Mouse (Mus musculus) forebrain, embryonic 14.5 days (tissue): ENCODE measurements around the gene D10Wsu102e. TPM values are rescaled to one million over a fixed set of nuclear protein-coding genes. Genes with fewer than 3 reads are reported as not detected.
"Not testable (repeated sequence)": the region's sequence is repeated elsewhere in the genome, so short reads cannot be mapped to it uniquely, and the experiment has no call there.

Experiments
- ATAC-seq: fragments of 200-750 bp; cut with Nextera tagmentation; 2 replicates; pipeline ENCODE4 v1.8.0; 2017; ENCODE audit warnings: mild to moderate bottlenecking, moderate library complexity
- DNase-seq: peaks from one replicate; pipeline ENCODE4 v3.0.0-alpha.2; 2015; ENCODE audit warnings: low spot score
- H3K27ac ChIP-seq: fragments of 300-500 bp; sonication (generic); 2 replicates; pipeline ENCODE4 v1.5.1; 2014; ENCODE audit warnings: low read depth, mild to moderate bottlenecking, control low read depth, low read length, moderate library complexity
- H3K27me3 ChIP-seq: fragments of 300-500 bp; sonication (generic); replicated peaks from 2 replicates; pipeline ENCODE4 v1.6.1; 2014; ENCODE audit warnings: low read length, control low read depth, mixed read lengths; ENCODE audit not compliant: control insufficient read depth, insufficient read depth
- H3K36me3 ChIP-seq: fragments of 300-500 bp; sonication (generic); 2 replicates; pipeline ENCODE4 v1.6.1; 2014; ENCODE audit warnings: low read length, control low read depth; ENCODE audit not compliant: control insufficient read depth, insufficient read depth
- H3K4me1 ChIP-seq: fragments of 300-500 bp; sonication (generic); 2 replicates; pipeline ENCODE4 v1.6.1; 2014; ENCODE audit warnings: antibody characterized with exemption, low read length, control low read depth; ENCODE audit not compliant: control insufficient read depth, insufficient read depth
- H3K4me2 ChIP-seq: fragments of 300-500 bp; sonication (generic); 2 replicates; pipeline ENCODE4 v1.6.1; 2014; ENCODE audit warnings: mild to moderate bottlenecking, control low read depth, low read length
- H3K4me3 ChIP-seq: fragments of 300-500 bp; sonication (generic); 2 replicates; pipeline ENCODE4 v1.5.1; 2014; ENCODE audit warnings: low read depth, low read length, control low read depth
- H3K9ac ChIP-seq: fragments of 300-500 bp; sonication (generic); 2 replicates; pipeline ENCODE4 v1.6.1; 2014; ENCODE audit warnings: mild to moderate bottlenecking, low read length, control low read depth, moderate library complexity
- H3K9me3 ChIP-seq: fragments of 300-500 bp; sonication (generic); replicated peaks from 2 replicates; pipeline ENCODE4 v1.6.1; 2016; ENCODE audit warnings: low read length, control low read depth, mixed read lengths; ENCODE audit not compliant: control insufficient read depth
- WGBS: fragments of 180-500 bp; shearing (Covaris S2); extraction: QIAGEN DNeasy Blood & Tissue Kit; methylation state at CpG from one replicate; pipeline ENCODE4 v1.1.7; 2014; 5-methylcytosine and 5-hydroxymethylcytosine counted together
- polyA plus RNA-seq: library from polyadenylated mRNA; unstranded; fragments of >200 nt; fragmentation: Nextera tagmentation; extraction: Ambion mirVana; gene quantifications from 2 replicates; pipeline ENCODE4 v1.2.1, GENCODE M21; 2014

Gene D10Wsu102e
- polyA plus RNA-seq, 1 experiment from 2014 or later: 0.74 TPM

DNA sequence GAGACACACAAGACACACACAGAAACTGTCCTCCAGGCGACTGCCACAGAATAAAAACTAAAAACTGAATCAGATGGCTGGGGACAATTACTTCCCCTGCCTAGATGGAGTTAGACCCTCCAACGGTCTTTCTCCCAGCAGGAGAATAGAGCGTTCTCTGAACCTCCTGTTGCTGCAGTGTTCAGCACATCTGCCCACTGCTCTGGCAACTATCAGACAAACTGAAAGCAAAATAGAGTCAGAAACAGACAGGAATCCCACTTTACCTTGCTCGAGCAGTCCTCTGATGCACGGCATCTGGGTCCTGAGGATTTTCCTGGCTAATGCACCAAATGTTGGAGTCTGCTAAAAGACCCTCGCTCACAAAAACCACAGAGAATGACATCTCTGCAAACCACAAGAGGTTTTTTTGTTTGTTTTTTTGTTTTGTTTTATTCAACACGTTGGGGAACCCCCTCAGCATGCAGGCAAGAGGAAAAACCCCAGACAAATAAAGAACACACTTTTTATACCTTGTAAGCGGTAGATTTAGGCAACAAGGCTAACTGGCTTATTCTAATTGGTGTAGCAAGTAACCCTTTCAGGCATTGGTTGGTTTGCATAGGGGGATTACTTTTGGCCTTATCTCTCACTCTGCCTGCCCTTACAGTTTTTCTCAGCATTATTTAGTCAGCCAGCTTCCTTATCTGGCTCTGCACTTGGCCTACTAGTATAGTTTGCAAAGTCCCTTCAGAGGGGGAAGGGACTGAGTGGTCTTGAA, 24.6 kb downstream of the D10Wsu102e start:
- WGBS: 91% methylated on average over 8 of the region's 8 CpGs
- no peak for DNase-seq
- H3K27ac ChIP-seq: no peak overlapping the region

GRCm38 (mm10) chr10:83385330-83385910, 25.4 kb downstream of the D10Wsu102e start:
- H3K9me3 ChIP-seq: no peaks in the 10 kb centered on the region
- no peaks in the 10 kb centered on the region for H3K27me3 ChIP-seq
- H3K4me1 ChIP-seq: no peaks in the 10 kb centered on the region
- over 99% methylated on average over 7 of the region's 7 CpGs for WGBS
- H3K4me3 ChIP-seq: no peak overlapping the region
- H3K4me2 ChIP-seq: no peak overlapping the region
- DNase-seq (no peak), ATAC-seq (no peak)
- no peak overlapping the region for H3K27ac ChIP-seq
- H3K9ac ChIP-seq: no peak overlapping the region
- peaks cover 7% of the 10 kb centered on the region; the same call in 1 of the 2 replicates for H3K36me3 ChIP-seq

More for the DNA sequence above, 24.6 kb downstream of the D10Wsu102e start:
- Histone ChIP-seq H3K36me3 (peaks cover 7% of the 10 kb centered on the region; the same call in 1 of the 2 replicates), H3K4me3 (no peak overlapping the region), H3K9me3 (no peaks in the 10 kb centered on the region), H3K4me1 (no peaks in the 10 kb centered on the region), H3K27me3 (no peaks in the 10 kb centered on the region), H3K4me2 (no peak overlapping the region), H3K9ac (no peak overlapping the region)
- ATAC-seq: no peak

DNA sequence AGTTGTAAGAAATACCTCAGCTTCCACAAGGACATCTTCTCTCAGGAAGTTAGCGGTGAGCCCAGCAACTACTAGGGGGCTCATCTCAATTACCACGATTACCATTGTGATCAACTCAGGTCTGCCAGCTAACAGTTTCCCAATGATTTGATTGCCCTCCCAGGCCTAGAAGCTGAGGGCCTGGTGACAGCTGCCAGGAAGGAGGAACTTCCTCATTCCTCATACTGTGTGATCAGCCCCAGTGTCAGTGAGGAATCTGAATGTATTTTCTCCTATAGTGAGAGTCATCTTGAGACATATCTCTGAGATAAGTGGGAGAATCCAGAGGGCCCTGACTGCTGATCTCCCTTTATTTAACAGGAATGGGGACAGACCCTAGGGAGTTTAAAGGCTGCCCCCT, 37.3 kb downstream of the D10Wsu102e start:
- no peaks in the 10 kb centered on the region for H3K9me3 ChIP-seq
- H3K4me3 ChIP-seq: no peak overlapping the region
- no peak overlapping the region for H3K4me2 ChIP-seq
- DNase-seq (no peak), ATAC-seq (no peak)
- H3K9ac ChIP-seq: no peak overlapping the region
- H3K4me1 ChIP-seq: no peaks in the 10 kb centered on the region
- H3K27ac ChIP-seq: no peak overlapping the region
- no peaks in the 10 kb centered on the region for H3K36me3 ChIP-seq
- H3K27me3 ChIP-seq: no peaks in the 10 kb centered on the region
- 95% methylated on average over 2 of the region's 2 CpGs for whole genome bisulfite sequencing

- WGBS: 91% methylated on average over 6 of the region's 7 CpGs
Measured at GRCm38 (mm10) chr10:83400896-83401295, 40.9 kb downstream of the D10Wsu102e start.

DNA sequence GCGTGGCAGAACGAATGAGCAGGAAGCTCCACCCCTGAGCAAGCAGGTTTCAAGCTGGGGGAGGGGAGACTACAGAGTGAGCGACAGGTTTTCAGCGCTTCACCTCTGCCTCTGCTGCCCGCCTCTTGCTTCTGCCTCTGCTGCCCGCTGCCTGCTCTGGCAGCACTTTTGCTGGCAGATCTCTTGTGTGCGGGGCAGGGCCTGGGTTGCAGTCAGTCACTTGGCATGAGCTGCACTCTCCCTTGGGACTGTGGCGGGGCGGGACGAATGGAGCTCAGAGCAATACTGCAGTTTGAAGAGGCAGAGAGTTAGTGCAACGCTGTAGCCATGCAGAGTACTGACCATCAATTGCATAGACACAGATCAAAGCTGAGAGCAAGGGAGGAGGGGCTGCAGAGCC, 45.0 kb downstream of the D10Wsu102e start:
- Histone ChIP-seq H3K9ac (no peak overlapping the region), H3K36me3 (0 out of 2 replicates have a peak, but pooled peaks cover 3% of the 10 kb centered on the region), H3K27ac (no peak overlapping the region), H3K4me3 (no peak overlapping the region), H3K4me1 (no peaks in the 10 kb centered on the region), H3K9me3 (no peaks in the 10 kb centered on the region), H3K4me2 (no peak overlapping the region), H3K27me3 (no peaks in the 10 kb centered on the region)
- WGBS: 89% methylated on average over 9 of the region's 11 CpGs
- ATAC-seq (no peak), DNase-seq (no peak)

More at GRCm38 (mm10) chr10:83400896-83401295, 40.9 kb downstream of the D10Wsu102e start:
- H3K36me3 ChIP-seq, H3K4me1 ChIP-seq, H3K27me3 ChIP-seq, H3K27ac ChIP-seq, ATAC-seq, H3K9ac ChIP-seq, H3K4me2 ChIP-seq, DNase-seq, H3K4me3 ChIP-seq, H3K9me3 ChIP-seq: not testable (repeated sequence)

DNA sequence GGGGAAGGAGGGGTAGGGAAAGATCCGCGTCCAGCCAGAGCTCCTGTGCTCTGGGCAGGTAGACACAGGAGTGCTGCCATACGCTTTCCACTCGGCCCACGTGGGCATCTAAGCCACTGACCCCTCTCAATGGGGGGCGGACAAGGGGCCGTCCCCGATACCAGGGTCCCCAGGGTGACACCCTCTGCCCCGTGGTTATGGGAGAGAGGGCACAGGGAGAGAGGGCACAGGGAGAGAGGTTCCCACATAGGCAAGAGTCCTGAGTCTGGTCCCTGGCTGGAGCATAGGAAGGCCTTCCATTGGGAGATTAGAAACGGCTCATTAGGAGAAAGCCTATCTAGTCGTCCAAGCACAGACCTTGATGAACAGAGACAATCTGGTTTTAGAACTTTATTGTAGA, 45.7 kb downstream of the D10Wsu102e start:
- Histone ChIP-seq H3K9ac (no peak overlapping the region), H3K27ac (no peak overlapping the region), H3K27me3 (no peaks in the 10 kb centered on the region), H3K4me1 (no peaks in the 10 kb centered on the region), H3K4me2 (no peak overlapping the region), H3K36me3 (0 out of 2 replicates have a peak, but pooled peaks cover 3% of the 10 kb centered on the region), H3K4me3 (no peak overlapping the region), H3K9me3 (no peaks in the 10 kb centered on the region)
- WGBS: 92% methylated on average over 11 of the region's 11 CpGs
- no peak for ATAC-seq
- no peak for DNase-seq

DNA sequence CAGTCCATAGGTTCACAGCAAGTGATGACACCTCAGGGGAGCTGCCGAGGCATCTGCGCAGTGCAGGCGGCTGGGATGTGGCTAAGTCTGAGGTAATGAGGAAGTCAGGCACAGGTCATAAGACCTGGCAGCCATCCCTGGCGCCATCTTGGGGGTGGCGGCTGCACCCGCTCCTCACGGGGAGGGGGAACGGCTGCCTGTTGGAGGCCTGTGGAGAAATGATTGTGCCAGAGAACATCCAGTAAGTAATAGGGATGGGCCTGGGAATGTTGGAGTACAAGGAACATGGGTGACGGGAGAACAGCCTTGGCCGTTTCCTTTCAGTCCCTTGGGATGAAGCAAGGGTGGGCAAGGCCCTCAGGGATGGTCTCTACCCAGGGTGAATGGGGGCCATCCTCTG, 47.1 kb downstream of the D10Wsu102e start:
- no peaks in the 10 kb centered on the region for H3K9me3 ChIP-seq
- H3K27ac ChIP-seq: no peak overlapping the region
- 96% methylated on average over 10 of the region's 10 CpGs for WGBS
- H3K9ac ChIP-seq: no peak overlapping the region
- no peak overlapping the region for H3K4me2 ChIP-seq
- DNase-seq: no peak
- ATAC-seq: no peak
- H3K36me3 ChIP-seq: 0 out of 2 replicates have a peak, but pooled peaks cover 3% of the 10 kb centered on the region
- no peaks in the 10 kb centered on the region for H3K4me1 ChIP-seq
- no peaks in the 10 kb centered on the region for H3K27me3 ChIP-seq
- H3K4me3 ChIP-seq: no peak overlapping the region

GRCm38 (mm10) chr10:83418466-83418865, 58.4 kb downstream of the D10Wsu102e start:
- 97% methylated on average over 16 of the region's 16 CpGs for WGBS
- not testable (repeated sequence) for H3K9me3 ChIP-seq, DNase-seq, H3K36me3 ChIP-seq, H3K4me1 ChIP-seq, ATAC-seq, H3K27ac ChIP-seq, H3K4me2 ChIP-seq, H3K4me3 ChIP-seq, H3K9ac ChIP-seq, H3K27me3 ChIP-seq

- no peaks in the 10 kb centered on the region for H3K4me1 ChIP-seq
- no peaks in the 10 kb centered on the region for H3K27me3 ChIP-seq
- H3K36me3 ChIP-seq: no peaks in the 10 kb centered on the region
- DNase-seq (no peak), ATAC-seq (no peak)
- no peak overlapping the region for H3K4me2 ChIP-seq
- H3K27ac ChIP-seq: no peak overlapping the region
- no peak overlapping the region for H3K9ac ChIP-seq
- H3K4me3 ChIP-seq: no peak overlapping the region
- peaks cover 15% of the 10 kb centered on the region; the same call in 1 of the 2 replicates for H3K9me3 ChIP-seq
- WGBS: 91% methylated on average over 7 of the region's 7 CpGs
Measured at GRCm38 (mm10) chr10:83448582-83448981, 88.6 kb downstream of the D10Wsu102e start.
